ENCODE assay signal across 18 mouse cellular contexts in genomic region chr16:47666963-47667362, GRCm38 (mm10).
"Had no signal": no experiment of that assay in that cellular context is flagged by ENCODE, and none has a peak within 500 bp of the region (broad histone marks: within the 10 kb centered on the region; RNA-seq: fewer than 3 reads in every experiment).

No protein-coding gene starts in this region.

- H3K9me3 ChIP-seq: midbrain, embryonic 10.5 days; midbrain, embryonic 12.5 days; neural tube, embryonic 13.5 days; neural tube, embryonic 15.5 days had no signal

- H3K27ac ChIP-seq: midbrain, embryonic 10.5 days; midbrain, embryonic 12.5 days; neural tube, embryonic 13.5 days; neural tube, embryonic 15.5 days had no signal

- H3K27me3 ChIP-seq: midbrain, embryonic 12.5 days; neural tube, embryonic 13.5 days; neural tube, embryonic 15.5 days had no signal

- ATAC-seq: midbrain, embryonic 16.5 days had no signal

- H3K9ac ChIP-seq: lung, embryonic 14.5 days; midbrain, embryonic 12.5 days; neural tube, embryonic 13.5 days; neural tube, embryonic 15.5 days had no signal

- DNase-seq: lung, embryonic 14.5 days; lung, postnatal 10 days; lung, postnatal 4 days; midbrain, embryonic 14.5 days; retina, postnatal 1 day; right cerebral cortex, adult 18-20 months; right cerebral cortex, postnatal 25 days; right cerebral cortex, postnatal 4 days; spleen, adult 18-20 months; thymus, adult 18-20 months; thymus, postnatal 14 days; thymus, postnatal 4 days had no signal

- H3K36me3 ChIP-seq: midbrain, embryonic 10.5 days; midbrain, embryonic 12.5 days; neural tube, embryonic 13.5 days; neural tube, embryonic 15.5 days had no signal

- H3K4me3 ChIP-seq: midbrain, embryonic 10.5 days; midbrain, embryonic 12.5 days; myocyte; neural tube, embryonic 13.5 days; neural tube, embryonic 15.5 days had no signal

- H3K4me1 ChIP-seq: midbrain, embryonic 10.5 days; midbrain, embryonic 12.5 days; neural tube, embryonic 13.5 days; neural tube, embryonic 15.5 days had no signal

- H3K4me2 ChIP-seq: lung, embryonic 14.5 days; midbrain, embryonic 12.5 days; neural tube, embryonic 13.5 days; neural tube, embryonic 15.5 days had no signal
